Mouse (Mus musculus): ENCODE data around the gene Atp4b. TPM values are rescaled to one million over a fixed set of nuclear protein-coding genes. Genes with fewer than 3 reads are reported as not detected.

Gene Atp4b
- polyA plus RNA-seq, 1 experiment = not detected

- TF ChIP-seq GATA1 (IDR thresholded peaks at IDR 0.05; ENCODE audit: low read length) = no peak
Observed at GRCm38 (mm10) chr8:13404666-13405131, 8.1 kb upstream of the Atp4b start, which contains the start of gene Grk1. Gene Grk1, plus strand, starts transcription at chr8:13405081.

GRCm38 (mm10) chr8:13403517-13403916 is 6.9 kb upstream of the Atp4b start:
- no peak for TF ChIP-seq GATA1 (IDR thresholded peaks at IDR 0.05; ENCODE audit: low read length)

GRCm38 (mm10) chr8:13393869-13394268 is 2.8 kb downstream of the Atp4b start:
- TF ChIP-seq GATA1 (IDR thresholded peaks at IDR 0.05; ENCODE audit: low read length) = no peak

- no peak for TF ChIP-seq GATA1 (IDR thresholded peaks at IDR 0.05; ENCODE audit: low read length)
Observed at GRCm38 (mm10) chr8:13388744-13389143, 7.9 kb downstream of the Atp4b start.

- no peak for TF ChIP-seq GATA1 (IDR thresholded peaks at IDR 0.05; ENCODE audit: low read length)
Observed at GRCm38 (mm10) chr8:13387728-13388127, 8.9 kb downstream of the Atp4b start.

GRCm38 (mm10) chr8:13386366-13386765 is 10.3 kb downstream of the Atp4b start:
- TF ChIP-seq GATA1 (IDR thresholded peaks at IDR 0.05; ENCODE audit: low read length) = no peak

GRCm38 (mm10) chr8:13382999-13383398 is 13.6 kb downstream of the Atp4b start:
- no peak for TF ChIP-seq GATA1 (IDR thresholded peaks at IDR 0.05; ENCODE audit: low read length)

- TF ChIP-seq GATA1 (IDR thresholded peaks at IDR 0.05; ENCODE audit: low read length) = no peak
Observed at GRCm38 (mm10) chr8:13382536-13382935, 14.1 kb downstream of the Atp4b start.

- TF ChIP-seq GATA1 (IDR thresholded peaks at IDR 0.05; ENCODE audit: low read length) = no peak
Observed at GRCm38 (mm10) chr8:13381630-13382029, 15.0 kb downstream of the Atp4b start.

- TF ChIP-seq GATA1 (IDR thresholded peaks at IDR 0.05; ENCODE audit: low read length) = no peak
Observed at GRCm38 (mm10) chr8:13373151-13373662, 23.4 kb downstream of the Atp4b start.

- no peak for TF ChIP-seq GATA1 (IDR thresholded peaks at IDR 0.05; ENCODE audit: low read length)
Observed at GRCm38 (mm10) chr8:13361865-13362264, 34.8 kb downstream of the Atp4b start.

- no peak for TF ChIP-seq GATA1 (IDR thresholded peaks at IDR 0.05; ENCODE audit: low read length)
Observed at GRCm38 (mm10) chr8:13360213-13360612, 36.4 kb downstream of the Atp4b start.

- TF ChIP-seq GATA1 (IDR thresholded peaks at IDR 0.05; ENCODE audit: low read length) = no peak
Observed at GRCm38 (mm10) chr8:13356681-13357080, 39.9 kb downstream of the Atp4b start.

- no peak for TF ChIP-seq GATA1 (IDR thresholded peaks at IDR 0.05; ENCODE audit: low read length)
Observed at GRCm38 (mm10) chr8:13356221-13356620, 40.4 kb downstream of the Atp4b start.

- no peak for TF ChIP-seq GATA1 (IDR thresholded peaks at IDR 0.05; ENCODE audit: low read length)
Observed at GRCm38 (mm10) chr8:13353883-13354282, 42.7 kb downstream of the Atp4b start.

- TF ChIP-seq GATA1 (IDR thresholded peaks at IDR 0.05; ENCODE audit: low read length) = peak; percentile 75
Observed at GRCm38 (mm10) chr8:13353155-13353833, 43.3 kb downstream of the Atp4b start.

- no peak for TF ChIP-seq GATA1 (IDR thresholded peaks at IDR 0.05; ENCODE audit: low read length)
Observed at GRCm38 (mm10) chr8:13352601-13353000, 44.0 kb downstream of the Atp4b start.
